Mouse (Mus musculus) embryonic facial prominence, embryonic 12.5 days (tissue): ENCODE results near the gene Gprin1. TPM values are rescaled to one million over a fixed set of nuclear protein-coding genes. Genes with fewer than 3 reads are reported as not detected.
"Not testable (repeated sequence)": the region's sequence is repeated elsewhere in the genome, so short reads cannot be mapped to it uniquely, and the experiment has no call there.

Source experiments
- ATAC-seq: fragments of 200-750 bp; cut with Nextera tagmentation; 2 replicates; pipeline ENCODE4 v1.8.0; 2017; ENCODE audit not compliant: insufficient number of reproducible peaks, insufficient read depth, low FRiP score, low TSS enrichment
- H3K27ac ChIP-seq: fragments of 300-500 bp; sonication (generic); 2 replicates; pipeline ENCODE4 v1.5.1; 2016; ENCODE audit warnings: mild to moderate bottlenecking
- H3K27me3 ChIP-seq: fragments of 300-500 bp; sonication (generic); 2 replicates; pipeline ENCODE4 v1.6.1; 2016; ENCODE audit warnings: mild to moderate bottlenecking, moderate library complexity
- H3K36me3 ChIP-seq: fragments of 300-500 bp; sonication (generic); 2 replicates; pipeline ENCODE4 v1.6.1; 2016; ENCODE audit warnings: mild to moderate bottlenecking
- H3K4me1 ChIP-seq: fragments of 300-500 bp; sonication (generic); 2 replicates; pipeline ENCODE4 v1.6.1; 2016
- H3K4me2 ChIP-seq: fragments of 300-500 bp; sonication (generic); replicated peaks from 2 replicates; pipeline ENCODE4 v1.6.1; 2016; ENCODE audit warnings: mild to moderate bottlenecking, moderate library complexity
- H3K4me3 ChIP-seq: fragments of 300-500 bp; sonication (generic); 2 replicates; pipeline ENCODE4 v1.5.1; 2016; ENCODE audit warnings: mild to moderate bottlenecking
- H3K9ac ChIP-seq: fragments of 300-500 bp; sonication (generic); 2 replicates; pipeline ENCODE4 v1.6.1; 2016; ENCODE audit warnings: mild to moderate bottlenecking, moderate library complexity
- H3K9me3 ChIP-seq: fragments of 300-500 bp; sonication (generic); 2 replicates; pipeline ENCODE4 v1.6.1; 2016; ENCODE audit warnings: mild to moderate bottlenecking, moderate library complexity
- WGBS: fragments of 180-500 bp; shearing (Covaris S2); methylation state at CpG from one replicate; pipeline ENCODE4 v1.1.7; 2016; 5-methylcytosine and 5-hydroxymethylcytosine counted together
- polyA plus RNA-seq: library from polyadenylated mRNA; unstranded; fragments of >200 nt; fragmentation: Nextera tagmentation; extraction: Ambion mirVana; gene quantifications from 2 replicates; pipeline ENCODE4 v1.2.1, GENCODE M21; 2016

Gene Gprin1
- 2.1 and 4.2 TPM in 2 replicates for polyA plus RNA-seq

DNA sequence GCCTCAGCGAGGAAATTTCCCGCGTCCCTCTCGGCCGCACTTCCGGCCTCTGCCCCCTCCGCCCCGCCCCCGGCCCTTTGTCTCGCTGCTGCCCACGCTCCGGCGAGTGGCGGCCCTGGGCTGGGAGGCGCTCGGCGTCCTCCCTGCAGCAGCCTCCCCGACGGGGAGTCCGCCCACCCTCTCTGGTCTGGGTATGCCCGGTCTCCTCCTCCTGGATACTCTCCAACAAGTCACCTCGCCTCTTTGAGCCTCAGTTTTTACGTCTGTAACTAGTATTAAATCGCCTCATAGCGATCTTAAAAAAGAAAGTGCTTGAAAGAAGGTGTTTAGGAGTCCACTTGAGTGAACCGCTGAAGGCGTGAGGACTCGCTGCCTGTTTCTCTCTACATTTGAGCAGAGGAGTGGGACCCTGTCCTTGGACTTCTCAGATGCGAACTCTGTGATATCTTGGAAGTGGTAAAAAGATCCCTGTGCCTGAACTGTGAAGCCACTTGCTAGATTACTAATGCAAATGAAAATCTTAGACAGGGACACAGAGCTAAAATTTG is at the start of gene Gprin1:
Gene Gprin1 (minus strand): TSS at position 11 of the 548 bp plus-strand sequence.
- WGBS = 2% methylated on average over 29 of the region's 29 CpGs
- H3K4me1 ChIP-seq = peaks cover 5% of the 10 kb centered on the region; the same call in 1 of the 2 replicates
- H3K9me3 ChIP-seq = no peaks in the 10 kb centered on the region
- peaks cover 59% of the 10 kb centered on the region for H3K27me3 ChIP-seq
- H3K27ac ChIP-seq = peak within 1 kb of the TSS; percentile 46; the same call in 1 of the 2 replicates
- H3K36me3 ChIP-seq = no peaks in the 10 kb centered on the region
- peak within 1 kb of the TSS; percentile 94 for H3K4me2 ChIP-seq
- 0 out of 2 replicates have a peak, but pooled peaks have one; percentile 12 for ATAC-seq
- H3K9ac ChIP-seq = peak within 1 kb of the TSS; percentile 54
- H3K4me3 ChIP-seq = peak within 1 kb of the TSS; percentile 51

DNA sequence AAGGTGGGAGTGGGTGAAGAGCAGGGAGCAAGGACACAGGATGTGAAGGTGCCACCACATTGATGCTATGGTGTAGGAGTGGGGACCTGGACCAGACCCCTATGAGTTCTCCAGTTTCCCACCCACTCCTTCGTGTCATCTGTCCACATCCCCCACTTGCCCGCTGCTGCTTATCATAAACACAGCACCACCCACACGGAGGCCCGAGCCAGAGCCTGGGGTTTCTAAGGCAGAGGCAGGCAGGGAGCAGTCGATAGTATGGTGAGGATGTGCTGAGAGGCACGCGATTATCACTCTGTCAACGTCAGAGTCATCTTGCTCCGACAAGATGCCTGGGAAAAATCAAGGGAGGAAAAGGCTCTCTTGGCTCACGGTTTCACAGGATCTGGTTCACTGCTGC is 49.1 kb upstream of the Gprin1 start:
- H3K9ac ChIP-seq = no peak overlapping the region
- WGBS = 79% methylated on average over 10 of the region's 10 CpGs

DNA sequence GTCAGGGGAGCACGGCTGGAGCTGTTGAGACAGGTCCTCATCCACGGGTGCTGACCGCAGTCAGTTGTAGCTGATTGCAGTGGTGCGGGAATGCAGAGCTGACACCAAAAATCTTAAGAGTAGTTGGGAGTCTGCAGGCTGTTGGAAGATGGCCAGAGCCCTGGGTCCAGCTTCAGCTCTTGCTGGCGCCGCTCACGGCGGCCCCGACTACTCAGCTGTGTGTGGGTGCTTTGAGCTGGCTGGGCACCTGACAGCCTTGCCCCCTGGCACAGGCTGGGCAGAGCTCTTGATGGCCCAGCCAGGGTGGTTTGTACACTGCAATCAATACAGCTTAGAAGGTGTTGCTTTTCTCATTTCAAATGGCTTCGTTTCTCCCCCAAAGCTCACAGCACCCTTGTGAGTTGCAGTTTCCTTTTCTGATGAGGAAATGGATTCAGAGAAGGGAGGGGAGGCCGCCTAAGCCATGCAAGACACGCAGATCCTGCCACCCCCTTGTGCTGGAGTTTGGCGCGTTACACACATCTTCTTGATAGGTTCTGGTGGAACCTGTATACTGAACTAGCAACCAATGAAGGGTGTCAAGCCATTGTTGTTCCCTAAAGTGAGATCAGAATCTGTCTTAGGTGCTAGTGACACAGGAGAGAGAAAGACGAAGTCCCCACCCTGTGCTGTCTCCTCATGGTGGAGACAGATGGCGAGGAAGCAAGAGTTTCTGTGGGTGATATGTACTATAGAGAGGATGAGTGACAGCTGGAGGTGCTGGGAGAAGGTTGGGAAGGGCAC is 48.4 kb upstream of the Gprin1 start:
- peaks cover 10% of the 10 kb centered on the region for H3K27me3 ChIP-seq
- no peaks in the 10 kb centered on the region for H3K36me3 ChIP-seq
- WGBS = 76% methylated on average over 16 of the region's 16 CpGs
- no peak overlapping the region for H3K4me2 ChIP-seq
- ATAC-seq = no peak
- no peak overlapping the region for H3K9ac ChIP-seq
- H3K9me3 ChIP-seq = no peaks in the 10 kb centered on the region
- H3K27ac ChIP-seq = no peak overlapping the region
- H3K4me1 ChIP-seq = no peaks in the 10 kb centered on the region
- H3K4me3 ChIP-seq = no peak overlapping the region

More for the DNA sequence above, 49.1 kb upstream of the Gprin1 start:
- no peak for ATAC-seq
- H3K4me3 ChIP-seq = no peak overlapping the region
- no peak overlapping the region for H3K27ac ChIP-seq
- peaks cover 9% of the 10 kb centered on the region for H3K27me3 ChIP-seq
- H3K36me3 ChIP-seq = no peaks in the 10 kb centered on the region
- no peaks in the 10 kb centered on the region for H3K9me3 ChIP-seq
- no peaks in the 10 kb centered on the region for H3K4me1 ChIP-seq
- no peak overlapping the region for H3K4me2 ChIP-seq

DNA sequence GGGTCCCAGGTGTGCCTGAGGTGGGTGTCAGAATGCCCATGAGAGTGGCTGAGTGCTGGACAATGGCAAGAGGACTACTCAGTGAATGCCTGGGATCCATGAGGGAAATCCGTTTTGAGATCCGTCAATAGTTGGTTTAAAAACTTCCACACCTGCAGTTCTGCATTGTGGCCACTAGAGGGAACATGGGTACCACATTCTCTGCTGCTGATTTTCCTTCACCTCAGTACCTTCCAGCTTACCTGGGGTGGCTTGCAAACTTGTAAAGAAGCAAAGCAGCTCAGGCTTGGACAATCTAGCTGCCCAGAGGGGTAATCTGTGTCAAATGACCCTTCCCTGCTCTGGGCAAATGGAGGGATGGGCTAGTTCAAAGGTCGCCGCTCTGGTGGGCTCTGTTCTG is 47.7 kb upstream of the Gprin1 start:
- ATAC-seq = no peak
- 39% methylated on average over 4 of the region's 4 CpGs for WGBS
- H3K27ac ChIP-seq = no peak overlapping the region
- H3K4me1 ChIP-seq = peaks cover 5% of the 10 kb centered on the region; the same call in 1 of the 2 replicates
- no peak overlapping the region for H3K4me2 ChIP-seq
- H3K9me3 ChIP-seq = no peaks in the 10 kb centered on the region
- peaks cover 13% of the 10 kb centered on the region for H3K27me3 ChIP-seq
- H3K9ac ChIP-seq = no peak overlapping the region
- H3K36me3 ChIP-seq = no peaks in the 10 kb centered on the region
- H3K4me3 ChIP-seq = no peak overlapping the region

DNA sequence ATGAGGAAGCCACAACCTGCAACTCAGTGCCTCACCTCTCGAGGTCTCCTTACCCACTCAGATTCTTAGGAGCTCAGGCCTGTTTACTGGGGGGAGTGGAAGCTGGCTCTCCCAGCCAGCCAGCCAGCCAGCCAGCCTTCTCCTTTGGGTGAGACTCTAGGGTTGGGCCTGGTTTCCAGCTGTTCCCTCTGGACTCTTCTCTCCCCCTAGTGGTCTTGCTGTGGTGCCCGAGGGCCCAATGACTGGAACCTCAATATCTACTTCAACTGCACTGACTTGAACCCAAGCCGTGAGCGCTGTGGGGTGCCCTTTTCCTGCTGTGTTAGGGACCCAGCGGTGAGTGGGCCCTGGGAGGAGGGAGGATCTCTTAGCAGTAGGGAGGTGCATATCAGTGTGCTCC is 45.2 kb upstream of the Gprin1 start:
- H3K9me3 ChIP-seq = no peaks in the 10 kb centered on the region
- WGBS = 49% methylated on average over 5 of the region's 5 CpGs
- no peak for ATAC-seq
- H3K27ac ChIP-seq = no peak overlapping the region
- no peak overlapping the region for H3K4me3 ChIP-seq
- no peaks in the 10 kb centered on the region for H3K36me3 ChIP-seq
- peaks cover 10% of the 10 kb centered on the region for H3K4me1 ChIP-seq
- H3K4me2 ChIP-seq = no peak overlapping the region
- H3K27me3 ChIP-seq = peaks cover 35% of the 10 kb centered on the region
- H3K9ac ChIP-seq = no peak overlapping the region

DNA sequence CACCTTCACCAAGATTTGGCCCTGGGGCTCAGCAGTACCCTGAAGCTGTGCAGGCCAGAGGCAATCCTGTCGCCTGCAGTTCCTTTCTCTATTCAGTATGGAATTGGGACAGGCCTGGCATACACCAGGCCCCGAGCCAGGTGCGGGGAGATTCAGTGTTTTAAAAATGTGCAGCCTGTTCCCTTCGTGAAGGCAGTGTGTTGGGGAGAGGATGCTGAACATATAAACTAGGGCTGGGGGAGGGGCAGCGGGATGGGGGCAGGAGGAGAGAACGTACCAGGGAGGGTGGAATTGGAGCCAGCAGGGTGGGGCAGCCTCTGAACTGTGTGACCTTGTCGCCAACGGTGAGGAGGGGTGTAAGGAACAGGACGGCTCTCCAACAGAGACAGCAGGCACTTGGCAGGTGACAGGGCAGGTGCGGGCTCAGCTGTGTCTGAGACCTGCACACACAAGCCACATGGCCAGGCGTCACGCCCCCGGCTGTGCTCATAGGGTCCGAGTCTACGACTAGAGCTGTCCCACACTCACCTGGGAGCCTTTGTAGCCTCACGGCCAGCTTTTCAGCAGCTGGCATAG is 44.4 kb upstream of the Gprin1 start:
- H3K27ac ChIP-seq = no peak overlapping the region

DNA sequence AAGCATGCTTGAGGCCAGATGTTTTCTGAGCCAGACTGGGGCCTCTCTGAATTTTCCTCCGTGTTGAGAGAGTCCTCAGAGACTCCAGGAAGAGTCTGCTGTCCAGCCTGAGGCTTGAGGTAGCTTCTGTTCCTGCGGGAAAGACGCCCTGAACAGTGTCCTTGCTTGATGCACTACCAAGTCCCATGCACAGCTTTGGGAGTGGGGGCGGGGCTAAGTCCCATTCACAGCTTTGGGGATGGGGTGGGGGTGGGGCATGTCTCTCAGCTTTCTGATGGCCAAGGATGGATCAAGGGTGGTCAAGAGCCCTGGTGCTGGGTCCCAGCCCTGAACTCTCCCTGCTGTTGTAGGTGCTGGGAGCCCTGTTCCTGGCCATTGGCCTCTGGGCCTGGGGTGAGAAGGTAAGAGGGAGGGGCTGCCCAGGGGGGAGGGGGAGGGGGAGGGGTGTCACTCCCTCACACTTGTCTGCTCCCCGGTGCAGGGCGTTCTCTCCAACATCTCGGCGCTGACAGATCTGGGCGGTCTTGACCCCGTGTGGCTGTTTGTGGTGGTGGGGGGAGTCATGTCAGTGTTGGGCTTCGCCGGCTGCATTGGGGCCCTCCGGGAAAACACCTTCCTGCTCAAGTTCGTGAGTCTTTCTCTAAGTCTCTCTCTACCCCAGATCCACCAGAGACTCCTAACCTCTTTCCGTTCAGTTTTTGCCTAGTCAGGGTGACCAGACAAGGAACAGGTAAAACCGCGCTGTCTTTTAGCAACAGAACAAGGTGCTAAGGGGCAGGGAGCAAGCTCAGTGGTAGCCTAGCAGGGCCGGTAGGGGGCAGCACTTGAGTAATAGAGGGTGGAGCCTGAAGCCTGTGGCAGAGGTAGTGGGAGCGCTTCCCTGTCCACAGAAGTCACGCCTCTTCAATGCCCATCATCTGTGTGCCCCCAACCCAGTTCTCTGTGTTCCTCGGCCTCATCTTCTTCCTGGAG is 42.9 kb upstream of the Gprin1 start:
- Histone ChIP-seq H3K9me3 (no peaks in the 10 kb centered on the region), H3K4me3 (no peak overlapping the region), H3K36me3 (no peaks in the 10 kb centered on the region), H3K4me2 (no peak overlapping the region), H3K4me1 (peaks cover 19% of the 10 kb centered on the region), H3K27me3 (peaks cover 42% of the 10 kb centered on the region), H3K9ac (no peak overlapping the region), H3K27ac (no peak overlapping the region)
- ATAC-seq = no peak
- 22% methylated on average over 21 of the region's 21 CpGs for WGBS

More for the DNA sequence above, 44.4 kb upstream of the Gprin1 start:
- H3K36me3 ChIP-seq = no peaks in the 10 kb centered on the region
- H3K4me1 ChIP-seq = peaks cover 18% of the 10 kb centered on the region
- no peak for ATAC-seq
- 76% methylated on average over 16 of the region's 16 CpGs for WGBS
- H3K27me3 ChIP-seq = peaks cover 42% of the 10 kb centered on the region
- no peaks in the 10 kb centered on the region for H3K9me3 ChIP-seq
- H3K4me2 ChIP-seq = no peak overlapping the region
- H3K9ac ChIP-seq = no peak overlapping the region
- no peak overlapping the region for H3K4me3 ChIP-seq

DNA sequence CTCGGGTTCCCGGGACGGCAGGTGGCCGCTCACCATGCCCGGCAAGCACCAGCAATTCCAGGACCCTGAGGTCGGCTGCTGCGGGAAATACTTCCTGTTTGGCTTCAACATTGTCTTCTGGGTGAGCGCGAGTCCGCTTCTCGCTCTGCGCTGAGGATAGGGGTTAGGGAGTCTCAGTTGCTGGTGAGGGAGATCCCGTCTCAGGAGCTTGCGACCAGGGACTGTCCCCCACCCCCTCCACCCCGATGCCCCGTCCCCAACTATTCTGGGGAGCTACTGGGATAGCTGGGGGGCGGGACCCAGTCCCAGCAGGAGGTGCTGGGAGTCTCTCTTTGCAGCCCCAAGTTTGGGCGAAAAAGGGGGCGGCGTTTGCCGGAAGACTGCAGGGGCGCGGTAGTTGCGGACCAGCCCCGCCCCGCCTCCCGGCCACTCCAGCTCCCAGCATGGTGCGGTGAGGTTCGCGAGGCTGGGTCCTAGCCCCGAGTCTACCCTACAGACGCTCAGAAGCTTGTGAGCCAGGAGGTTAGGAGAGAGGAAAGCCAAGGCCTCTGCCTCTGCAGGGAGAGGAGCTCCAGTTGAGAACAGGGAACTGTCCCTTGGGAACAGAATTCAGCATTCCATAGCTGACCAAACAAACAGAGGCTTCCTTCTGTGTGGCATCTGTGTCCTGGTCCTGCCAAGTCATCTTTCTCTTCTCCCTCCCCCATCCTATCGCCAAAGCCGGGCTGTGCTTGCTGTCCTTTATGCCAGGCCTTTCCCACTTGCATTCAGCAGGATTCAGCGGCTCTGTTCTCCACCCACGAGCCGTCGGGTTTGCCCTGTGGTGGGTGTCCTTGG is 40.1 kb upstream of the Gprin1 start:
- Histone ChIP-seq H3K9me3 (no peaks in the 10 kb centered on the region), H3K4me1 (peaks cover 19% of the 10 kb centered on the region), H3K4me3 (peak overlapping the region; percentile 55), H3K27me3 (peaks cover 46% of the 10 kb centered on the region), H3K9ac (peak overlapping the region; percentile 34), H3K27ac (no peak overlapping the region), H3K4me2 (peak overlapping the region; percentile 92), H3K36me3 (no peaks in the 10 kb centered on the region)
- no peak; the same call in 1 of the 2 replicates for ATAC-seq
- WGBS = 1% methylated on average over 38 of the region's 38 CpGs

DNA sequence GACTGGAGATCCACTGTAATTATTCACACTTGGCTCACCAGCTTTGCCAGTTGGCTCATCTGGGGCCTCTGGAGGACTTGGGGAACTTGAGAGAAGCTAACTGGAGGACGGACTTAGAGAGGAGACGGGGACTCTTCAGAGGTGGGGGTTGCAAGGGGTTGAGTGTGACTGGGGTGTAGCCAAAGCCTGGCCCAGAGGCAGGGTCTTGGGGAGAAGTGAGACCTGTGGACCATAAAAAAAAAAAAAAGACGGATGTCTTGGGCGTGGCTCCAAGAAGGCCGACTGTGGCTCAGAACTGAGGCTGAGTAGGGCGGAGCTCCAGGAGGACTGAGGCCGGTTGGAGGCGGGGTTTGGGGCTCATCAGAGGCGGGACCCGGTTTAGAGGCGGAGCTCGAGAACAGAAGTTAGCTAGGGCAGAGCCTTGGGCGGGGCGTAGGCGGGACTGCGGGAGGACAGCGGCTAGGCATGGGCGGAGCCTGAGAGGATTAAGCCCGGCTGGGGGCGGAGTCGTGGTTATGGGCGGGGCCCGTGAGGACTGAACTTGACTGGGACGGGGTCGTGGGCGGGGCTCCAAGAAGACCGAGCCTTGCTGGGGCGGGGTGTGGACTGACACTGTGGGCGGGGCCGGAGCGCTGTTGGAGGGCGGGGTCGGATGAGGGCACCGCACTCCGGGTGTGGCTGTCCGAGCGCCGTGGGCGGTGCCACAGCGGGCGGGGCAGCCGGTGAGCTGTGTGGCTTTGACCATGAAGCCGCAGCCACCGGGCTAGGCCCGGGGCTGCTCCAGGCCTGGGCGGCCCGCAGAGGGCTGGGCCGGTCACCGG is 39.3 kb upstream of the Gprin1 start, which contains the start of gene Tspan17:
Gene Tspan17 (plus strand): TSS at position 638 of the 821 bp plus-strand sequence.
- Histone ChIP-seq H3K4me3 (peak within 1 kb of the TSS; percentile 55), H3K9ac (peak within 1 kb of the TSS; percentile 34), H3K4me2 (peak within 1 kb of the TSS; percentile 92), H3K27me3 (peaks cover 46% of the 10 kb centered on the region), H3K4me1 (peaks cover 19% of the 10 kb centered on the region), H3K36me3 (no peaks in the 10 kb centered on the region), H3K9me3 (no peaks in the 10 kb centered on the region), H3K27ac (no peak within 1 kb of the TSS)
- ATAC-seq = peak; percentile 58
- 2% methylated on average over 47 of the region's 49 CpGs for WGBS

DNA sequence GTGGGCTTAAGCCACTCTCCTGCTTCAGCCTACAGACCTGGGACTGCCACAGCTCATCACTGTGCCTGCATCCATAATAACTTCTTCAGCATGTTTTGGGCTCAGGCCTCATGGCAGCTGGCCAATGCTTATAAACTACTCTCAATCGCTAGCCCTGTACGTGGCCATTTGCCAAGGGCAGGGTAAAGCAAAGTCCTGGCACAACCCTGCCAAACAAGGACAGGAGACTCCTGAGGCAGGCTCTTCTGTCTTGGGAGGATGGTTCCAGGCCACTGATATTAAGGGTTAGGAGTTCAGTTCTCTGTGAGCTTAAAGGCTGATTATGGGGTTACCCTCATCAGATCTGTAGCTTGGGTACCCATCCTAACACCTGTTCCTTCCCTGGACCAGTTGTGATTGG is 37.9 kb upstream of the Gprin1 start:
- H3K27me3 ChIP-seq = peaks cover 41% of the 10 kb centered on the region
- not testable (repeated sequence) for H3K4me2 ChIP-seq, H3K9ac ChIP-seq, ATAC-seq, H3K9me3 ChIP-seq, H3K36me3 ChIP-seq, H3K4me3 ChIP-seq, H3K27ac ChIP-seq
- 86% methylated on average over 2 of the region's 2 CpGs for WGBS
- H3K4me1 ChIP-seq = peaks cover 17% of the 10 kb centered on the region
